Mouse (Mus musculus): ENCODE measurements around the gene Golt1a. TPM values are rescaled to one million over a fixed set of nuclear protein-coding genes. Genes with fewer than 3 reads are reported as not detected.

Gene Golt1a
- polyA plus RNA-seq, 1 experiment from 2014 or later, result 10.2 TPM

GRCm38 (mm10) chr1:133276983-133277382 lies 32.6 kb upstream of the Golt1a start:
- no peak overlapping the region for H3K27ac ChIP-seq (replicated peaks)
- ATAC-seq (ENCODE audit: insufficient read depth), result no peak
- no peaks in the 10 kb centered on the region for H3K4me1 ChIP-seq (replicated peaks)
- H3K36me3 ChIP-seq (replicated peaks), result 0 out of 2 replicates have a peak, but pooled peaks cover 2% of the 10 kb centered on the region
- H3K9ac ChIP-seq, result no peak overlapping the region
- H3K4me2 ChIP-seq, result no peak overlapping the region
- WGBS (ENCODE audit: insufficient replicate concordance), result 38% methylated on average over 5 of the region's 5 CpGs
- H3K27me3 ChIP-seq, result peaks cover 4% of the 10 kb centered on the region; the same call in 1 of the 2 replicates
- H3K9me3 ChIP-seq (replicated peaks), result no peaks in the 10 kb centered on the region
- H3K4me3 ChIP-seq (replicated peaks), result no peak overlapping the region

- H3K4me2 ChIP-seq, result no peak overlapping the region
- H3K4me1 ChIP-seq (replicated peaks), result no peaks in the 10 kb centered on the region
- H3K4me3 ChIP-seq (replicated peaks), result no peak overlapping the region
- no peak for ATAC-seq (ENCODE audit: insufficient read depth)
- H3K36me3 ChIP-seq (replicated peaks), result no peaks in the 10 kb centered on the region
- H3K27me3 ChIP-seq, result peaks cover 4% of the 10 kb centered on the region; the same call in 1 of the 2 replicates
- 67% methylated on average over 6 of the region's 6 CpGs for WGBS (ENCODE audit: insufficient replicate concordance)
- H3K27ac ChIP-seq (replicated peaks), result no peak overlapping the region
- H3K9ac ChIP-seq, result no peak overlapping the region
- no peaks in the 10 kb centered on the region for H3K9me3 ChIP-seq (replicated peaks)
These were observed 31.1 kb upstream of the Golt1a start for GRCm38 (mm10) chr1:133278539-133278938.

- Histone ChIP-seq H3K27me3 (peaks cover 4% of the 10 kb centered on the region; the same call in 1 of the 2 replicates), H3K27ac (replicated peaks) (no peak overlapping the region), H3K4me1 (replicated peaks) (no peaks in the 10 kb centered on the region), H3K4me3 (replicated peaks) (no peak overlapping the region), H3K9me3 (replicated peaks) (no peaks in the 10 kb centered on the region), H3K4me2 (no peak overlapping the region), H3K9ac (no peak overlapping the region), H3K36me3 (replicated peaks) (no peaks in the 10 kb centered on the region)
- ATAC-seq (ENCODE audit: insufficient read depth), result no peak
- WGBS (ENCODE audit: insufficient replicate concordance), result 58% methylated on average over 15 of the region's 15 CpGs
These were observed 30.5 kb upstream of the Golt1a start for GRCm38 (mm10) chr1:133278946-133279631.

- 70% methylated on average over 11 of the region's 11 CpGs for WGBS (ENCODE audit: insufficient replicate concordance)
These were observed 29.9 kb upstream of the Golt1a start for GRCm38 (mm10) chr1:133279632-133280093.

GRCm38 (mm10) chr1:133280537-133280936 lies 29.1 kb upstream of the Golt1a start:
- Histone ChIP-seq H3K27me3 (no peaks in the 10 kb centered on the region; the same call in 1 of the 2 replicates), H3K4me3 (replicated peaks) (no peak overlapping the region), H3K9ac (no peak overlapping the region), H3K9me3 (replicated peaks) (no peaks in the 10 kb centered on the region), H3K27ac (replicated peaks) (no peak overlapping the region), H3K4me2 (no peak overlapping the region), H3K4me1 (replicated peaks) (no peaks in the 10 kb centered on the region), H3K36me3 (replicated peaks) (no peaks in the 10 kb centered on the region)
- 61% methylated on average over 2 of the region's 2 CpGs for WGBS (ENCODE audit: insufficient replicate concordance)
- no peak for ATAC-seq (ENCODE audit: insufficient read depth)

More at GRCm38 (mm10) chr1:133279632-133280093, 29.9 kb upstream of the Golt1a start:
- Histone ChIP-seq H3K4me1 (replicated peaks) (no peaks in the 10 kb centered on the region), H3K9ac (no peak overlapping the region), H3K4me3 (replicated peaks) (no peak overlapping the region), H3K27me3 (peaks cover 4% of the 10 kb centered on the region; the same call in 1 of the 2 replicates), H3K27ac (replicated peaks) (no peak overlapping the region), H3K9me3 (replicated peaks) (no peaks in the 10 kb centered on the region), H3K36me3 (replicated peaks) (no peaks in the 10 kb centered on the region), H3K4me2 (no peak overlapping the region)
- ATAC-seq (ENCODE audit: insufficient read depth), result no peak

- no peak overlapping the region for H3K4me3 ChIP-seq (replicated peaks)
- WGBS (ENCODE audit: insufficient replicate concordance), result 60% methylated on average over 7 of the region's 7 CpGs
- H3K9me3 ChIP-seq (replicated peaks), result no peaks in the 10 kb centered on the region
- ATAC-seq (ENCODE audit: insufficient read depth), result no peak
- no peak overlapping the region for H3K27ac ChIP-seq (replicated peaks)
- no peaks in the 10 kb centered on the region for H3K27me3 ChIP-seq
- H3K36me3 ChIP-seq (replicated peaks), result no peaks in the 10 kb centered on the region
- no peak overlapping the region for H3K9ac ChIP-seq
- no peak overlapping the region for H3K4me2 ChIP-seq
- H3K4me1 ChIP-seq (replicated peaks), result 0 out of 2 replicates have a peak, but pooled peaks cover 4% of the 10 kb centered on the region
These were observed 23.7 kb upstream of the Golt1a start for GRCm38 (mm10) chr1:133285907-133286306.

GRCm38 (mm10) chr1:133287051-133287450 lies 22.5 kb upstream of the Golt1a start:
- no peak overlapping the region for H3K4me3 ChIP-seq (replicated peaks)
- H3K27me3 ChIP-seq, result no peaks in the 10 kb centered on the region
- H3K36me3 ChIP-seq (replicated peaks), result no peaks in the 10 kb centered on the region
- H3K9me3 ChIP-seq (replicated peaks), result no peaks in the 10 kb centered on the region
- H3K27ac ChIP-seq (replicated peaks), result no peak overlapping the region
- ATAC-seq (ENCODE audit: insufficient read depth), result no peak
- no peak overlapping the region for H3K4me2 ChIP-seq
- 0 out of 2 replicates have a peak, but pooled peaks cover 4% of the 10 kb centered on the region for H3K4me1 ChIP-seq (replicated peaks)
- no peak overlapping the region for H3K9ac ChIP-seq
- WGBS (ENCODE audit: insufficient replicate concordance), result 71% methylated on average over 4 of the region's 4 CpGs

GRCm38 (mm10) chr1:133287880-133288279 lies 21.7 kb upstream of the Golt1a start:
- 0 out of 2 replicates have a peak, but pooled peaks cover 4% of the 10 kb centered on the region for H3K4me1 ChIP-seq (replicated peaks)
- H3K27me3 ChIP-seq, result no peaks in the 10 kb centered on the region
- H3K36me3 ChIP-seq (replicated peaks), result no peaks in the 10 kb centered on the region; the same call in 1 of the 2 replicates
- ATAC-seq (ENCODE audit: insufficient read depth), result peak; percentile 42; the same call in 1 of the 2 replicates
- H3K9me3 ChIP-seq (replicated peaks), result no peaks in the 10 kb centered on the region
- H3K4me3 ChIP-seq (replicated peaks), result no peak overlapping the region
- 69% methylated on average over 12 of the region's 12 CpGs for WGBS (ENCODE audit: insufficient replicate concordance)
- H3K27ac ChIP-seq (replicated peaks), result no peak overlapping the region
- no peak overlapping the region for H3K4me2 ChIP-seq
- H3K9ac ChIP-seq, result no peak overlapping the region

GRCm38 (mm10) chr1:133291888-133292287 lies 17.7 kb upstream of the Golt1a start:
- ATAC-seq (ENCODE audit: insufficient read depth), result no peak
- Histone ChIP-seq H3K4me1 (replicated peaks) (0 out of 2 replicates have a peak, but pooled peaks cover 4% of the 10 kb centered on the region), H3K4me2 (no peak overlapping the region), H3K36me3 (replicated peaks) (no peaks in the 10 kb centered on the region; the same call in none of the 2 replicates), H3K9me3 (replicated peaks) (no peaks in the 10 kb centered on the region), H3K27me3 (no peaks in the 10 kb centered on the region), H3K27ac (replicated peaks) (no peak overlapping the region), H3K9ac (no peak overlapping the region), H3K4me3 (replicated peaks) (no peak overlapping the region)
- 80% methylated on average over 6 of the region's 6 CpGs for WGBS (ENCODE audit: insufficient replicate concordance)

GRCm38 (mm10) chr1:133292608-133293007 lies 17.0 kb upstream of the Golt1a start:
- Histone ChIP-seq H3K27ac (replicated peaks) (no peak overlapping the region), H3K4me2 (no peak overlapping the region), H3K4me3 (replicated peaks) (no peak overlapping the region), H3K36me3 (replicated peaks) (no peaks in the 10 kb centered on the region; the same call in none of the 2 replicates), H3K9me3 (replicated peaks) (no peaks in the 10 kb centered on the region), H3K27me3 (no peaks in the 10 kb centered on the region), H3K9ac (no peak overlapping the region), H3K4me1 (replicated peaks) (0 out of 2 replicates have a peak, but pooled peaks cover 2% of the 10 kb centered on the region)
- no peak for ATAC-seq (ENCODE audit: insufficient read depth)

GRCm38 (mm10) chr1:133296376-133296775 lies 13.2 kb upstream of the Golt1a start:
- no peak overlapping the region for H3K27ac ChIP-seq (replicated peaks)
- no peaks in the 10 kb centered on the region for H3K9me3 ChIP-seq (replicated peaks)
- no peak overlapping the region for H3K9ac ChIP-seq
- no peak for ATAC-seq (ENCODE audit: insufficient read depth)
- no peaks in the 10 kb centered on the region; the same call in none of the 2 replicates for H3K36me3 ChIP-seq (replicated peaks)
- 77% methylated on average over 9 of the region's 9 CpGs for WGBS (ENCODE audit: insufficient replicate concordance)
- H3K4me2 ChIP-seq, result no peak overlapping the region
- H3K4me1 ChIP-seq (replicated peaks), result no peaks in the 10 kb centered on the region
- H3K27me3 ChIP-seq, result peaks cover 16% of the 10 kb centered on the region; the same call in 1 of the 2 replicates
- no peak overlapping the region for H3K4me3 ChIP-seq (replicated peaks)
